Mouse (Mus musculus): ENCODE measurements around the gene Usf1. TPM values are rescaled to one million over a fixed set of nuclear protein-coding genes. Genes with fewer than 3 reads are reported as not detected.

Gene Usf1
- polyA plus RNA-seq (2015; fragmentation: Nextera tagmentation; extraction: Ambion mirVana): 229 and 235 TPM in 2 replicates

GRCm38 (mm10) chr1:171410947-171411484, at the start of gene Usf1:
Gene Usf1 (plus strand): TSS chr1:171411313.
- Histone ChIP-seq H3K9ac (replicated peaks) (peak within 1 kb of the TSS; percentile 95), H3K4me1 (peaks cover 22% of the 10 kb centered on the region), H3K27me3 (peaks cover 3% of the 10 kb centered on the region; the same call in 1 of the 2 replicates), H3K4me3 (peak within 1 kb of the TSS; percentile 99), H3K27ac (replicated peaks) (peak within 1 kb of the TSS; percentile 97), H3K9me3 (no peaks in the 10 kb centered on the region), H3K36me3 (peaks cover 9% of the 10 kb centered on the region), H3K4me2 (replicated peaks) (peak within 1 kb of the TSS; percentile 50)
- whole genome bisulfite sequencing: under 1% methylated on average over 36 of the region's 36 CpGs
- ATAC-seq (replicated peaks): peak; percentile 98

- Histone ChIP-seq H3K9me3 (no peaks in the 10 kb centered on the region), H3K27ac (replicated peaks) (no peak overlapping the region), H3K4me2 (replicated peaks) (no peak overlapping the region), H3K4me3 (no peak overlapping the region), H3K4me1 (peaks cover 8% of the 10 kb centered on the region), H3K36me3 (no peaks in the 10 kb centered on the region), H3K27me3 (no peaks in the 10 kb centered on the region), H3K9ac (replicated peaks) (no peak overlapping the region)
- WGBS: 55% methylated on average over 7 of the region's 7 CpGs
- no peak for ATAC-seq (replicated peaks)
Measured at GRCm38 (mm10) chr1:171365934-171366333, 45.2 kb upstream of the Usf1 start.

GRCm38 (mm10) chr1:171369845-171370556, 41.1 kb upstream of the Usf1 start, which contains the start of gene Nectin4:
Gene Nectin4 (plus strand): TSS chr1:171370099.
- no peak within 1 kb of the TSS for H3K4me2 ChIP-seq (replicated peaks)
- H3K4me1 ChIP-seq: no peaks in the 10 kb centered on the region
- 39% methylated on average over 20 of the region's 20 CpGs for WGBS
- H3K9ac ChIP-seq (replicated peaks): no peak within 1 kb of the TSS
- no peaks in the 10 kb centered on the region for H3K9me3 ChIP-seq
- no peak for ATAC-seq (replicated peaks)
- H3K27ac ChIP-seq (replicated peaks): no peak within 1 kb of the TSS
- H3K4me3 ChIP-seq: no peak within 1 kb of the TSS
- H3K27me3 ChIP-seq: no peaks in the 10 kb centered on the region
- no peaks in the 10 kb centered on the region for H3K36me3 ChIP-seq

GRCm38 (mm10) chr1:171372880-171373279, 38.2 kb upstream of the Usf1 start:
- Histone ChIP-seq H3K4me1 (no peaks in the 10 kb centered on the region), H3K27ac (replicated peaks) (no peak overlapping the region), H3K4me3 (no peak overlapping the region), H3K9ac (replicated peaks) (no peak overlapping the region), H3K27me3 (no peaks in the 10 kb centered on the region), H3K4me2 (replicated peaks) (no peak overlapping the region), H3K9me3 (no peaks in the 10 kb centered on the region), H3K36me3 (no peaks in the 10 kb centered on the region)
- 45% methylated on average over 3 of the region's 3 CpGs for WGBS
- ATAC-seq (replicated peaks): no peak

- no peaks in the 10 kb centered on the region for H3K27me3 ChIP-seq
- no peak for ATAC-seq (replicated peaks)
- H3K4me1 ChIP-seq: no peaks in the 10 kb centered on the region
- no peaks in the 10 kb centered on the region for H3K36me3 ChIP-seq
- no peaks in the 10 kb centered on the region for H3K9me3 ChIP-seq
- WGBS: 2% methylated on average over 4 of the region's 4 CpGs
- H3K4me2 ChIP-seq (replicated peaks): no peak overlapping the region
- no peak overlapping the region for H3K4me3 ChIP-seq
- no peak overlapping the region for H3K27ac ChIP-seq (replicated peaks)
- H3K9ac ChIP-seq (replicated peaks): no peak overlapping the region
Measured at GRCm38 (mm10) chr1:171373946-171374345, 37.2 kb upstream of the Usf1 start.

GRCm38 (mm10) chr1:171375646-171376097, 35.4 kb upstream of the Usf1 start:
- Histone ChIP-seq H3K36me3 (no peaks in the 10 kb centered on the region), H3K27me3 (0 out of 2 replicates have a peak, but pooled peaks cover 8% of the 10 kb centered on the region), H3K4me1 (peaks cover 8% of the 10 kb centered on the region), H3K9me3 (no peaks in the 10 kb centered on the region), H3K9ac (replicated peaks) (no peak overlapping the region), H3K4me2 (replicated peaks) (no peak overlapping the region), H3K27ac (replicated peaks) (no peak overlapping the region), H3K4me3 (no peak overlapping the region)
- 52% methylated on average over 9 of the region's 9 CpGs for WGBS
- ATAC-seq (replicated peaks): no peak

GRCm38 (mm10) chr1:171378298-171378697, 32.8 kb upstream of the Usf1 start:
- H3K9me3 ChIP-seq: no peaks in the 10 kb centered on the region
- no peak for ATAC-seq (replicated peaks)
- H3K4me2 ChIP-seq (replicated peaks): no peak overlapping the region
- peaks cover 12% of the 10 kb centered on the region; the same call in 1 of the 2 replicates for H3K27me3 ChIP-seq
- no peak overlapping the region for H3K4me3 ChIP-seq
- H3K9ac ChIP-seq (replicated peaks): no peak overlapping the region
- H3K36me3 ChIP-seq: no peaks in the 10 kb centered on the region
- no peak overlapping the region for H3K27ac ChIP-seq (replicated peaks)
- 88% methylated on average over 6 of the region's 6 CpGs for WGBS
- peaks cover 8% of the 10 kb centered on the region for H3K4me1 ChIP-seq

- Histone ChIP-seq H3K27ac (replicated peaks) (peak overlapping the region; percentile 44; the same call in 1 of the 2 replicates), H3K27me3 (peaks cover 12% of the 10 kb centered on the region; the same call in 1 of the 2 replicates), H3K4me2 (replicated peaks) (peak overlapping the region; percentile 50), H3K4me3 (peak overlapping the region; percentile 34), H3K4me1 (peaks cover 8% of the 10 kb centered on the region), H3K36me3 (no peaks in the 10 kb centered on the region), H3K9me3 (no peaks in the 10 kb centered on the region), H3K9ac (replicated peaks) (peak overlapping the region; percentile 24; the same call in 1 of the 2 replicates)
- peak; percentile 75 for ATAC-seq (replicated peaks)
- 3% methylated on average over 31 of the region's 31 CpGs for WGBS
Measured at GRCm38 (mm10) chr1:171379935-171380599, 31.0 kb upstream of the Usf1 start.

- Histone ChIP-seq H3K4me3 (no peak overlapping the region), H3K4me1 (peaks cover 8% of the 10 kb centered on the region), H3K36me3 (no peaks in the 10 kb centered on the region), H3K4me2 (replicated peaks) (no peak overlapping the region), H3K9me3 (no peaks in the 10 kb centered on the region), H3K27me3 (peaks cover 12% of the 10 kb centered on the region; the same call in 1 of the 2 replicates), H3K27ac (replicated peaks) (no peak overlapping the region), H3K9ac (replicated peaks) (no peak overlapping the region)
- 82% methylated on average over 11 of the region's 11 CpGs for WGBS
- no peak for ATAC-seq (replicated peaks)
Measured at GRCm38 (mm10) chr1:171382096-171382620, 29.0 kb upstream of the Usf1 start.

GRCm38 (mm10) chr1:171384361-171384760, 26.8 kb upstream of the Usf1 start:
- Histone ChIP-seq H3K27ac (replicated peaks) (no peak overlapping the region), H3K4me2 (replicated peaks) (no peak overlapping the region), H3K4me3 (no peak overlapping the region), H3K9ac (replicated peaks) (no peak overlapping the region), H3K9me3 (no peaks in the 10 kb centered on the region), H3K36me3 (no peaks in the 10 kb centered on the region), H3K4me1 (peaks cover 8% of the 10 kb centered on the region), H3K27me3 (peaks cover 12% of the 10 kb centered on the region; the same call in 1 of the 2 replicates)
- ATAC-seq (replicated peaks): no peak
- 68% methylated on average over 9 of the region's 9 CpGs for WGBS

- H3K4me1 ChIP-seq: peaks cover under 1% of the 10 kb centered on the region
- 68% methylated on average over 9 of the region's 9 CpGs for WGBS
- no peak overlapping the region for H3K4me2 ChIP-seq (replicated peaks)
- no peaks in the 10 kb centered on the region for H3K9me3 ChIP-seq
- H3K4me3 ChIP-seq: no peak overlapping the region
- H3K36me3 ChIP-seq: no peaks in the 10 kb centered on the region
- no peak overlapping the region for H3K27ac ChIP-seq (replicated peaks)
- H3K27me3 ChIP-seq: peaks cover 6% of the 10 kb centered on the region; the same call in 1 of the 2 replicates
- H3K9ac ChIP-seq (replicated peaks): no peak overlapping the region
- no peak for ATAC-seq (replicated peaks)
Measured at GRCm38 (mm10) chr1:171385171-171385570, 25.9 kb upstream of the Usf1 start.

- no peak for ATAC-seq (replicated peaks)
- H3K27ac ChIP-seq (replicated peaks): no peak overlapping the region
- no peaks in the 10 kb centered on the region for H3K27me3 ChIP-seq
- WGBS: 19% methylated on average over 6 of the region's 6 CpGs
- H3K4me1 ChIP-seq: no peaks in the 10 kb centered on the region
- H3K4me2 ChIP-seq (replicated peaks): no peak overlapping the region
- H3K9ac ChIP-seq (replicated peaks): no peak overlapping the region
- no peaks in the 10 kb centered on the region for H3K9me3 ChIP-seq
- H3K4me3 ChIP-seq: no peak overlapping the region
- no peaks in the 10 kb centered on the region for H3K36me3 ChIP-seq
Measured at GRCm38 (mm10) chr1:171387099-171387498, 24.0 kb upstream of the Usf1 start.

Measured in forebrain, embryonic 15.5 days (tissue).